Mouse (Mus musculus) gastrocnemius, postnatal 10 days (tissue): ENCODE measurements around the gene Fyttd1. TPM values are rescaled to one million over a fixed set of nuclear protein-coding genes. Genes with fewer than 3 reads are reported as not detected.
"Not testable (repeated sequence)": the region's sequence is repeated elsewhere in the genome, so short reads cannot be mapped to it uniquely, and the experiment has no call there.

ENCODE experiments used
- DNase-seq: peaks from one replicate; pipeline ENCODE4 v3.0.0; 2021; ENCODE audit warnings: mixed read lengths
- long read RNA-seq, 2 experiments: library from polyadenylated mRNA; stranded (forward); transcript quantifications; one replicate each; pipeline ENCODE4 v2.0.0; 2021
- total RNA-seq, 2 experiments: library from RNA; stranded (reverse); gene quantifications; 2 replicates each; pipeline ENCODE4 v1.2.3; 2021

The Fyttd1 gene
- total RNA-seq, result 100 to 1,000 TPM; 134 to 138 TPM
- long read RNA-seq, experiment 1, full-length matches to known transcripts, result 128 of 143 reads
- long read RNA-seq, experiment 1, partial matches to known transcripts, result 1 of 143 reads
- long read RNA-seq, experiment 1, other reads (novel, unspliced or antisense), result 14 of 143 reads
- long read RNA-seq, experiment 2, full-length matches to known transcripts, result 108 of 121 reads
- long read RNA-seq, experiment 2, partial matches to known transcripts, result 2 of 121 reads
- long read RNA-seq, experiment 2, other reads (novel, unspliced or antisense), result 11 of 121 reads

DNA sequence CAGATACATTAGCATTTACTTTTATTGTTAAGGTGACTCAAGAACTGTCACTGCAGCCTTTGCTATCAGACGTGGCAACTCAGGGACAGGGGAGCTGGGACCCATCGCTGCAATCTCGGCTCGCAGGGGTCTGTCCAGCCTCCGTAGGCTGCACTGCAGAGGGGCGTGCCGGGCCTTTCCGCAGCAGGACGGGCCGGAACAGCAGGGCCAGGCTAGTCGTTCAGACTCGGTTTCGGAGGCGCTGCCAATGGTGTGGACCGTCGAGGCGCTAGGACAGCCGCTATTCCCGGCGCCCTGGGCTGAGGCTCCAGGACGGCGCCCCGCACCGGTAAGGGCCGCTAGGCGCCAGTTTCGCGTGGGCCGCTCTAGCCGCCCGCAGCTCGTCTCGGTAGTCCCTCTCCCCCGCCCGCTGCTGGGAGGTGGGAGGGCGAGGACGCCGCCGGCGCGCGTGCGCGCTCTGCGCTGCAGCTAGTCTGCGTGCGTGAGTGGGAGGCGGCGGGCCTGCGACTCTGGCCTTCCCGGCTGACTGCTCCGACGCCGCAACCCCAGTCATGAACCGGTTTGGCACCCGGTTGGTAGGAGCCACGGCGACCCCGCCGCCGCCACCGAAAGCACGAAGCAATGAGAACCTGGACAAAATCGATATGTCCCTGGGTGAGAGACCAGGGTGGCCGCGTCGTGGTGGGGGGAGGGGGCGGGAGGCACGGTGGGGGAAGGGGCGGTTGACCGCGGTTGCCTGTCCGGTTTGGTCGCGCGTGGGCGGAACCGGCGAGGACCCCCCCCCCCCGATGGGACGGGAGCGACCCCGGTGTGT lies at the start of gene Fyttd1, which contains the start of gene Rubcn:
Gene Fyttd1, plus strand, starts transcription at position 158 of the 814 bp plus-strand sequence.
Gene Rubcn, minus strand, starts transcription at position 424 of the 814 bp plus-strand sequence.
- peak; percentile 94 for DNase-seq

DNA sequence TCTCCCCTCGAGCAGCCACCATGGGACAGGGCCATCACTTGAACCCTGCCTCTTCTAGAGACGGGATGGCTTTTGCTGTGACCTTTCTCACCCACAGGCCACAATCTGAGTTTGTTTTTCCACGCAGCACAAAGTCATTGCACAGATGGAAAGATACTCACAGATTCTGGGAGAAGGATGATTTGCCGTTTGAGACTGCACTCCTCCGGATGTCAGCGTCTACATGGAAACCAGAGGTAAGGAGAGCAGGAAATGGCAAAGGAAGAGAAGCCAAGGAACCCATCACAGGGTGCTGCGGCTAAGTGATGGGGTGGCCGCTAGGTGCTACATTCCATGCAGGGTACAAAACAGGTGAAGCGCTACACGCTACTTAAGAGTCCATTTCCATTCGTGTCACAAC lies 48.2 kb upstream of the Fyttd1 start:
- DNase-seq, result no peak

DNA sequence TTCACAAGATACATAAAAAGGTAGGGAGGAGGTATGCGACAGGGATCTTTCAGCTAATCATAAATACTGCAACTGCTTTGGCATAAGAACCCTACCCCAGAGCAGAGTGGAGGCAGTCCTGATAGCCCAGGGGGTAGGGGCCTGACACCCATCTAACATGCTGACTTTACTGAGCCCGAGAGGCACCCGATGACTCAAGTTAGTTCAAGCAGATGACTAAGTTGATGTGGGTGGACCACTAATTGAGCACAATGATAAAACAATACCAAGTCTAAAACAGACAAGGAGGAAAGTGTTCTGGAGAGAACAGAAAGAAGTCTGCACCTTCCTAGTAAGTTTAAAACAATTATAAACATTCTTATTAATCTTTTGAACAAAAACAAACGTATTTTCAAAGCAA lies 45.8 kb upstream of the Fyttd1 start:
- DNase-seq, result no peak

DNA sequence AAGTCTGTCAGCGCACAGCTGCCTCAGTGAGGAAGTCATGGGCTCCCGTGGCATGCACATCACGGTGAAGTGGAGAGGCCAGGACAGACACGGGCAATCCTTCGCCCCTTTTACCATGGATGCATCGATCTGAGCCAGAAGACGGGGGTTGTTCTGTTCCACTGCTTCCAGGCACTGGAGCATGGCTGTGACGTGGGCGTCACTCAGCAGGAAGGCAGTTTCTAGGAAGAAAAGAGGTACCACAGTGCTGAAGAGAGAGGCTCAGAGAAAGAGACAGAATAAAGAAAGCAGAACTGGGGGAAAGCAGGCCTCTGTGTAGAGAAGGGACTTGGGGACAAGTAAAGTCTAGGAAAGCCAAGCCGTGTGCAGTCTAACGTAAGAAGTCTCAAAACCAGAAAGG lies 30.2 kb upstream of the Fyttd1 start:
- DNase-seq, result no peak

DNA sequence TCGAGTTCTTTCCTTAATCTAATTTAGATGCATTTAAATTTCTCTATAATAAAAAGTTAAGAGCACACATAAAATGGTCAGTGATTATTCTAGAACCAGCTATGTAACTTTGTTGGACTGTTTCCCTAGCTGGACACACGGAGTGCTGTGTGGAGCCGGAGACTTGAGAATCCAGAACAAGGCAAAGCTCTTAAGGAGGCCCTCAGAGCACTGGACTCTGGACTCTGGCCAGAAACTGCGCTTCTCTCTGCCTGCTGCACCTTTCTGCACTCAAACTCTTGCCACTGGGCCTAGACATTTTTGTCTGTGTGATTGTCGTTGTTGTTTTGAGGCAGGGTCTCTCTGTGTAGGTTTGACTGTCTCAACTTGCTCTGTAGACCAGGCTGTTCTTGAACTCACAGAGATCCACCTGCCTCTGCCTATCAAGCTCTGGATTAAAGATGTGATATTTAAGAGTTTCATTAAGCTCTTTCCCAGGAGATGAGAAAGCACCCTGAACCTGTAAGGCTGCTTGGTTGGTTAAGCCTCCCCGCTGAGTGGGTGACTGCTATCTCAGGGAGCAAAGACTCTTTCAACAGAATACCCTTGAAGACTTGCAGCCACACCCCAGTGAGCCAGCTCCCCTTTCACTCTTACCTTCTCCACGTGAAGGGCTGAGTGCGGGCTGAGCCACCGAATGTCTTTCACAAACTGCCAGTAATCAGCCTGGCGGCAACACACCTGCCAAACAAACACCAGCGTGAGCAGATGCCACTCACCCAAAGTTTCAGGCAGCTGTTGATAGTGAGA lies 28.1 kb upstream of the Fyttd1 start:
- no peak for DNase-seq

DNA sequence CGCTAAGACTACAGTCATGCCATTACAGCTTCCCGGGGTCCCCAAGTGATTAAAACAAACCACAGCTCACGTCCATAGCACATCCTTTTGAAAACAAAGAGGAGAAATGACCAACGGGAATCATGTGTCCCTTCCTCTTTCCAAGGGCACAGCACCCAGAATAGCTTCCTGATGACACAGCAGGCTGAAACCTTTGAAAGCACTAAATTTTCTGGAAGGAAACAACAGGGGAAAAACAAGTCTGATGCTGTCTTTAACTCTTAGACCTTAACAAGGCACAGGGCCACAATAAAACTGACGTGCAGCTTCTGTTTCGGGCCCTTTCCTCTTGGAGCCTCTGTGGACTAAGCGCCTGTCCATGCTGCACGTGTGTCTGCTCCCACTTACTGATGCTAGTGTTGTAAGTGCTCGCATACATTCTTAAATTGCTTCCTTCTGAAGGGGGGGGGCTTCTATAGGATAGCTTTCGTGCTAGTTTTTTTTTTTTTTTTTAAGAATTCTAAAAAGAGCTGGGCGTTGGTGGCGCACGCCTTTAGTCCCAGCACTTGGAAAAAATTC lies 23.7 kb upstream of the Fyttd1 start:
- no peak for DNase-seq

DNA sequence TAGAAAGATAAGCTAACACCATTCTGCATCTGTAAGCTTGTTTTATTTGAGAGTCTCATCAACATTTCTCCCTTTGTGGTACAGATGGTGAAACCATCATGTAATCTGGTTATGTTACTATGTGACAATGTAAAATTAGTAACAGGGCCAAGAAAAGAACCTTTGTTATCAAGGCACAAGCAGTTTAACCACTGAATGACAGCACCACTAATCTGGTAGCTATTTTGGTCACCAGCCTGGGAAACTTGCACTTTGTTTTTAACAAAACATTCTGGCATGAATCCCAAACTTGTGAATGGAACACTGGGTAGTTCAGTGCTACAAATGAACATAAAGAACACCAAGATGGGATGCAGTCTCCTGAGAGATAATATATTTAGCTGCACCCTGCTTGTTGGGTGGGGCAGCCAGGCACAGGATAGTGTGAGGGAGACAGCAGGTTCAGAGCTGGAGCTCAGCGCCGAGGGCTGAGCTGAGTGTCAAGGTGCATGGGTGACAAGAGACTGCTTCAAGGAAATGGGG lies 23.2 kb upstream of the Fyttd1 start:
- no peak for DNase-seq

DNA sequence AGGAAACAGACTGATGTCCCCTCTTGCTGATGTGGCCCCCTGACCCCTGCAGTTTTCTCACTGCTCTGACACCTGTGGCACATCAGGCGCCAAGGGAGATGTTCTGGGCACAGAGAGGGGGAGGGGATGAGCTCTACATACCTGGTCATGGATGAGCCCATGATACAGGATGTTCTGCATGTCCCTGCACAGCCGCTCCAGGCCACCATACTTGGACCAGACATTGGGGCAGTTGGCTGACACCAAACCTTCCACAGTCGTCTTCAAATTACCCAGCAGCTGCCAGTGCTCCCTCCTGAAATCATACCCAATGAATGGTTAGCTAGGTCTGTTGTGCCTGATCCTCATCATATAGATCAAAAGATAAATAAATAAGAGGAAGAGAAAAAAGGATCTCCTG lies 20.5 kb upstream of the Fyttd1 start:
- DNase-seq, result no peak

DNA sequence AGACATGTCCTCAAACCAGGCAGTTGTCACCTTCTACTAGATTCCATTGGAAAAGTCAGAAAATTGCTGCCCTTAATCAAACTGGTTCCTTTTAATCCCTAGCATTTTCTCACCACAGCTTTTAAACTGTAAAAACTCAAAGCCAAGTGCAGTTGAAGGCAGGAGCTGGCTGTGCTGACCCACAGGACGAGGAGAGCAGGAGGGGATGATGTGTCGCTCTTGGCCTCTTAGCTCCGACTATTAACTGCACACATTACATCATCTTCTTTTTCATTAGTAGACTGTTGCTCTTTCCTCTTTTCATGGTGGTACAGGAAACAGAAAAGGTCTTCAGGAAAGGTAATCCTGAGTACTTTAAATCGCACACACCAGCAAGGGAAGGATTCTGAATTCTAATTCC lies 18.9 kb upstream of the Fyttd1 start:
- no peak for DNase-seq

DNA sequence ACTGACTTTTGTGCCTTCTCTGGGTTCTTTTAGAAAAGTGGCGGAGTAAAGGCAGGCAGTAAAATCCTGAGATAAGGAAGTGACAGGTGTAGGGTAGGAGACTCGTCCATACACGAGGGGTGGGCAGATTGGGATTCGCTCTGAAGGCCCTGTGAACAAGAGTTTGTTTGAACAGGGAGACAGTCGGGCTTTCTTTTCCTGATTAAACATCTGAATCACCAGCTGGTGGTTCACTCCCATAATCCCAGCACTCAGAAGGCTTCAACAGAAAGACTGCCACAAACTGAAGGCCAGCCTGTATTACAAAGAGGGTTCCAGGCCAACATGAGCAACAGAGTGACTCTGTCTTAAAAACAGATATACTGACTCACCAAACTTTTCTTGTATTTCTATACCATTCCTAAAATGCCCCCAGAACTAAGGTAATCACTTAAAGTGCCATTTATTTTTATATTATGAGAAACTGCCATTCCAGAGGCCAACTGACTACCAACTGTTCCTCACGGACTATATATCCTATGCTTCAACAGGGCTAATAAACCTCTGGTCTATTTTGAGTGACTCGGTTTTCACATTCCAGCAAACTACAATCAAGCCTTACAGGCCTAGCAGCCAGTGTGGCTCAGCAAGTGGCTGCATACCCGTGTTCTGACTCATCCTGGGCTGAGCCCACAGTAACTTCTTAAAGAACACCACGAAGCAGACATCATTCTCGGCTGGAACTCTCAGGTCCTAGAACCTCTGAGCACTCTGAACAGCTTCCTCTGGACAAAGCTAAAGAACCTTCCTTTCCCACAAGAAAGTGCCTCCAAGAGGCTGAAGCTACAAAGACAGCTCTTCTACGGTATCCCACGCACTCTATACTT lies 18.3 kb upstream of the Fyttd1 start:
- DNase-seq, result peak; percentile 19

DNA sequence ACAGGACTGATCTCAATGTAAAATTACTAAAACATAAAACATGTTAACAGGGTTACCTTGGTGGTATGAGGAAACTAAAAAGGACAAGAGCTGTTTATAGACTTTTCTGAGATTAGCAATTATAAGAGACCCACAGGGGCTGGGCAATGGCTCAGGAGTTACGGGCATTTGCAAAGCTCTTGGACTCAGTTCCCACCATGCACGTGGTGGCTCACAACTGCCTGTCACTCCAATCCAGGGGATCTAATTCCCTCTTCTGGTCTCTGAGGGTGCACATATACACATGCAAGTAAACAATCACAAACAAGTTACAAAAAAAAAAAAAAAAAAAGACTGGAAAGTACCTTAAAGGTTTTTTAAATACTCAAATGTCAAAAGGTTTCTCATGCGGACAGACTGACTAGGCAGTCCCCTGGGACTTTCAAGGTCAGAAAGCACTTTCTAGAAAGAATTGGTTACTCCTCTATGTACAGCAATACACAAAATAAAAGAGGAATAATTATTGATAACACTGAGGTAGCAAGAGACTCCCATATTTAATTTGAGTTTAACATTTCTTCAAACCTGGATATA lies 15.4 kb upstream of the Fyttd1 start:
- DNase-seq, result no peak

DNA sequence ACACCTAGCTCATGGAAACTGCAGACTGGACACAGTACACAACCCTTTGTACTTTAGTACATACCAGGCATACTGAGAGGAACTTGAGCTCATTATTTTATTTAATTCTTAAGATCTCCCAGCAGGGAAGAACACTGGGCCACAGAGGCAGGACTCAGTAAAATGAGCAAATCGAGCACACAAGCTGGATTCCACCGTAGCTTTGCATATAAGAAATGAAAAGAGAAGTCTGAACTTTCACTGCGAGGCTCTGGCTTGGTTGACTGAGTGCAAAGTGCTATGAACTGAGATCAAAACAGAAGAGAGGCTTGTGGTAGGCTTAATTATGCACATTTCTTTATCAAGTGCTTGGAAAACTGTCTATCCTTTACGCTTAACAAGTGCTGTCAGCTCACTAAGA lies 11.9 kb upstream of the Fyttd1 start:
- DNase-seq, result no peak

DNA sequence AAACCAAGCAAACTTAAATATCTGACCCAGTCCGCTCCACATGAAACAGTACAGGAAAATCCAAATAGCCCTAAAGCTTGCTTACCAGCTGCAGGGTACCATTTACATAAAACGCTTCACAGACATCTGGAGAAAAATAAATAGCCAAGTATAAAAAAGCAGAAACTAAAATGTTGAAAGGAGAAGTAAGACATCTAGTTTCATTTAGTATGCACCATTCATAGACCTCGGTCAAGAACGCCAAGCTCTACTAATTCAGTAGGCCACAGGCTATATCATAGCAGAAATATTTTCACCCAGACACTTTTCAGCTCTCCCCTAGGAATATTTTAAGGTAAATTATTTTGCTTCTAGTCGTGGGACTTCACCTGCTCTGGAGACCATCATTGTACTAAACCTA lies 10.6 kb upstream of the Fyttd1 start:
- DNase-seq, result no peak

DNA sequence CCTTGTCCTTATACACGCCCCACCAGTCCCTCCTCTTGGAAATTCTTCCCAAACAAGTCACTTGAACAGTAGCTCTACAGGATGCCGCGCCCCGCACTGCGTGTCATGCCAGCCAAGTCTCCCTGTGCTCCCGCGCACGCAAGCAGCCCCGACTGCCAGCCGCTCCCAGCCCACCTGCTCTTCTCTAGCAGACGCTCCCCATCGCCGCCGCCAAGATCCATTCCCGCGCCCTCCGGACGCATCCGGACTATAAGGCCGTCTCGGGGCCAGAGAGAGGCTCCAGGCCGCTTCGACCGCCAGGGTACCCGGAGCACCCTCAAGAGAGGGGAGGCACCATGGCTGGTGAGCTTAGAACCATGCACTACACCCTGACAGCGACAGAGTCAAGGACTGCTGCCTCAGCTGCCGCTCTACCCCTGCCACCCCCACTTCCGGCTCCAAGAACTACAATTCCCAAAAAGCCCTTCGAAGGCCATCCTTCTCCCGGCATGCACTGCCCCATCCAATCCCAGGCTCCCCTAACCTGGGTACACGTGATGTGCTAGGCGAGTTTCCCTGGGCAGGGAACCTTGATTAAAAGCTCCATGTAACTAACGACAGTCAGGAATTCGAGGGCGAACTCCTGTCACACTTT lies 9.3 kb upstream of the Fyttd1 start:
- peak; percentile 74 for DNase-seq

DNA sequence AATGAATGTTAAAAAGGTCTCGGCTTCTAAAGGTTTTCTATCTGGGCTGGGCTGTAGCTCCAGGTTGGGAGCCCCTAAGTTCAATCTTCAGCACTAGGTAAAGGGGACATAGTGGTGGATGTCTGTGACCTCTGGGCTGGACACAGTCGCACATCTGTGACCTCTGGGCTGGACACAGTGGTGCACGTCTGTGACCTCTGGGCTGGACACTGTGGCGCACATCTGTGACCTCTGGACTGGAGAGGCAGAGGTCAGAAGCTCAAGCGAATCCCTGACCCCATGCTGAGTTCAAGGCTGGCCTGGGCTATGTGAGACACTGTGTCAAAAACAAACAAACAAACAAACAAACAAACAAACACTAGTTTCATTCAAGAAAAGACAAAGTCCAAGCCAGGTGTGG lies 7.1 kb upstream of the Fyttd1 start:
- DNase-seq, result no peak

DNA sequence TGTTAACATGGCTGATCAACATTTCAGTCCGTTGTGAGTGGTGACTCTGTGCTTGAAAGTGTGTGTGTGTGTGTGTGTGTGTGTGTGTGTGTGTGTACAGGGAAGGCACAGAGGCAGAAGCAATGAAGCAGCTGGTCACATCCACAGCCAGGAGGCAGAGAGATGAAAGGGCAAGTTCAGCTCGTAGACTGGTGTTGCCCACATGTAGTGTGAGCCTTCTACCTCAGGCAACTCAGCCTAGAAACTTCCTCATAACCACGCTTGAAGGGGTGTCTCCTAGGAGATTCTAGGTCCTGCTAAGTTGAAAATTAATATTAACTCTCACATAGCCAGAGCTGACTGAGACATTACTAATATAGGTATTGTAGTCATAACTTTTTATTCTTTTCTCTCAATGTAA lies 3.9 kb upstream of the Fyttd1 start:
- no peak for DNase-seq

DNA sequence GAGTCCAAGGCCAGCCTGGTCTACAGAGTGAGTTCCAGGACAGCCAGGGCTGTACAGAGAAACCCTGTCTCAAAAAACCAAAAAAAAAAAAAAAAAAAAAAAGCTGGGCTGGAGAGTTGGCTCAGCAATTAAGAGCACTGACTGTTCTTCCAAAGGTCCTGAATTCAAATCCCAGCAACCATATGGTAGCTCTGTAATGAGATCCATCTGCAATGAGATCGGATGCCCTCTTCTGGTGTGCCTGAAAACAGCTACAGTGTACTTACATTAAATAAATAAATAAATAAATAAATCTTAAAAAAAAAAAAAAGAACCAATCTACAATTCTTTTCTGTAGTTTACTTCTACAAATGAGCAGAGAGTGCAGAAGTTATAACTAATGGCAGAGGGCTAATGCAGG lies 2.0 kb upstream of the Fyttd1 start:
- not testable (repeated sequence) for DNase-seq

DNA sequence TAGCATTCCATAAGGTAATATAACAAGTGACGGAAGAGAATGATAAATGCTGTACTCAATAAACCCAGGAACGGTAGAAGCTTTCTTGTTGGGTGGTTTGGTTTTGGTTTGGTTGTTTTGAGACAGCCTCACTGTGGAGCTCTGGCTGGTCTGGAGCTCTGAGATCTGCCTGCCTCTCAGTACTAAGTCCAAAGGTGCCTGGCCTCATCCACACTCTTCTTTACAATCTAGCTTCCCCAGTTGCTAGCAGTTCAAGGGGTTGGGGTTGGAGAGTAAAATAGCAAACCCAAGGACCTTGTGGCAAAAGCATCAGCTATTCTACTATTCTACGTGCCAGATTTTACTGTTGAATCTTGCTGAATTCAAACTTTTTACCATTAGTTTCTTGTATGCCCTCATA lies 1.5 kb upstream of the Fyttd1 start:
- DNase-seq, result no peak

DNA sequence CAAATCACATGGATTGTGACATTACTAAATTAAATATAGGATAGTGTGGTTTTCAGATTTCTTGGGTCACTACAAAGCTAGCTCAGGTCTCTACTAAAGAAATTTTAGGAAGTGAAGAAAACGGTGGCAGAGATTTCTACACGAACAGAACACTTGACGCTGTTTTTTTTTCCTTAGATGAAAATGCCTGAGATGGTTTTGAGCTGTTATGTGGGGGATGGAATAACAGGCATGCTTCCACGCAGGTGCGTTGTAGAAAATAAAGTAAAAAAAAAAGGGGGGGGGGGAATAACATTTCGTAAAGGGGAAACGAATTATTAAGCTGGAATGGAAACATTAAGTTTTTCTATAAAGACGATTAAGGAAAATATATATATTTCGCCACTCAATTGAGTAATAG lies 469 bp upstream of the Fyttd1 start:
- no peak for DNase-seq

DNA sequence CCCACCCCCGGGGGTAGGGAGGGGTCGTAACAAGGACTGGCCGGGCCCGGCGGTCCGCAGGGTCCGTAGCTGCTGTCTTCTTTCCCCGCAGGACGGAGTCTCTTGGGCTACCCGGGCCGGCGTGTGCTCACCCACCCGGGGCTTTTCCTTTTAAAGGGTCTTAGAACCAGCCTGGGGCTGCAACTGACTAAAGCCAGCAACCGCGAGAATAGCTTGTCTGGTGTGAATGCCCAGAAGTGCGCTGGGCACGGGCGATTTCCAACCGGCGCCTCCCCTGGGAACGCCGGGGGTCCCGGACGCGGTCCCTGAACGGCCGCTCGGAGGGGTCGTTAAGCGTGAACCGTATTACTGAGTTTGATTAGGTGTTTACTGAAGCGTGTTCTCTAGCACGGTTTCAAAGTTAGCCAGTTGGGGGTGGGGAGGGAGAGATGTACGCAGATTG lies 878 bp downstream of the Fyttd1 start:
- no peak for DNase-seq
